Mouse (Mus musculus): Measurements from ENCODE around the gene Uroc1.

Gene Uroc1

GRCm38 (mm10) chr6:90358142-90358541 is 25.1 kb downstream of the Uroc1 start:
- no peak for DNase-seq (ENCODE audit: low read depth)

- no peak for DNase-seq (ENCODE audit: low read depth)
Measured at GRCm38 (mm10) chr6:90359445-90359844, 26.4 kb downstream of the Uroc1 start.

DNA sequence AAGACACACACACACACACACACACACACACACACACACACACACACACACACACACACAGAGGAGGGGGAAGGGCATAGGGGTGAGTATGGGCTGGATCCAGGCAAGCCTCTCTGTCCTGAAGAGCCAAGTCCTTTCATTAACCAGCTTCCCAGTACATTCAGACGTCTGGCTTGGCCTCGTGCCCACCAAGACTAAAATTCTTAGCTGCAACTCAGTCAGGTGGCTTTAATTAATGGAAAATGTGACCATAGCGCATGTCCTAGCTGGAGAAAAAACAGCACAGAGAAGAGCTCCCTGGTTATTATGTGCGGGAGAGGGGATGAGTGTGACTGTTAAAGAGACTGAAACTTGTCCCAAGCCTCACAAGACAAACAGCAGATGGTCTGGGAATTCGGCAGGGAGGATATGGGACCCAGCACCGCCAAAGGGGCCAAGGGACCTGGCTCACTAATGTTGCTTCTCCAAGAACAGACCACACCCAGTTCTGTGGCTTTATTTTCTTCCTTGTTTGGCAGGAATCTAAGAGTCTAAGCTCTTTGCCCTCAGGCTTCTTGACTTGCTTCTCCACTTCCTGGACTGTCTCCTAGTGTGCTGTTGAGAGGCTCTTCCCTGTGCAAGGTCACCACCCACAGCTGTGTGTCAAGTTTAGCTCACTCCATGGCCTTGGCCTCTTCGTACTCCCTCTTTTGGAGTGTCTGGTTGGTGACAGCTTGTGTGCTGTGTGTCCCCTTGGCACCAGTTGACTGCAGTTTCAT is 27.1 kb downstream of the Uroc1 start:
- DNase-seq (ENCODE audit: low read depth), result peak; percentile 35

DNA sequence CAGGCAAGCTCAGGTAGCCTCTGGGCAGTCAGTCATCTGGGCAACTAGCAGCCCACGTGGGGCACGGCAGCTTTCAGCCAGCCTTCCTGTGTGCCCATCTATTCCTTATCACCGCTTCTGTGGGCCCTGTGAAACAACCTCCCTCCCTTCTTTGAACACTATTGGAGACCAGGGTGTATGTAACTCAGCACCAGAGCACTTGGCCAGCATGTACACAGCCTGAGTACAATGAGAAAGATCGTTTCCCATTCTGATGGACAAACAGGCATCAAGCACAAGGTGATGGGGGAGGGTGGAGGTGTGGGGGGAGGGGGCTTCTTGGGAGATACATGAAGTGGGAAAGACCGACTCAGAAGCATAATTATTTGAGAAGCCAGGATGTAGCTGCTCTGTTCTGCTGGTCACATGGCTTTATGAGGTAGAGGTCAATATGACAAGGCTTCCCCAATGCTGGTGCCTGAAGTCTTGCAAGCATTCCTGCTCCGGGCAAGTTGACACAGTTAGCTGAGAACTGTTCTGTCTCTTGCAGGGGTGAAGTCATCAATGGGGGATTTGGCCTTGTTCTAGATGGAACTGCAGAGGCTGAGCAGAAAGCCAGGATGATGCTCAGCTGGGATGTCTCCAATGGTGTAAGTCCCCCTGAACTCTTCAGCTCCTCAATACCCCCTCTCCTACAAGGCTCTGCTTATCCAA is 28.0 kb downstream of the Uroc1 start:
- no peak for DNase-seq (ENCODE audit: low read depth)

GRCm38 (mm10) chr6:90363301-90363700 is 30.2 kb downstream of the Uroc1 start:
- no peak for DNase-seq (ENCODE audit: low read depth)

DNA sequence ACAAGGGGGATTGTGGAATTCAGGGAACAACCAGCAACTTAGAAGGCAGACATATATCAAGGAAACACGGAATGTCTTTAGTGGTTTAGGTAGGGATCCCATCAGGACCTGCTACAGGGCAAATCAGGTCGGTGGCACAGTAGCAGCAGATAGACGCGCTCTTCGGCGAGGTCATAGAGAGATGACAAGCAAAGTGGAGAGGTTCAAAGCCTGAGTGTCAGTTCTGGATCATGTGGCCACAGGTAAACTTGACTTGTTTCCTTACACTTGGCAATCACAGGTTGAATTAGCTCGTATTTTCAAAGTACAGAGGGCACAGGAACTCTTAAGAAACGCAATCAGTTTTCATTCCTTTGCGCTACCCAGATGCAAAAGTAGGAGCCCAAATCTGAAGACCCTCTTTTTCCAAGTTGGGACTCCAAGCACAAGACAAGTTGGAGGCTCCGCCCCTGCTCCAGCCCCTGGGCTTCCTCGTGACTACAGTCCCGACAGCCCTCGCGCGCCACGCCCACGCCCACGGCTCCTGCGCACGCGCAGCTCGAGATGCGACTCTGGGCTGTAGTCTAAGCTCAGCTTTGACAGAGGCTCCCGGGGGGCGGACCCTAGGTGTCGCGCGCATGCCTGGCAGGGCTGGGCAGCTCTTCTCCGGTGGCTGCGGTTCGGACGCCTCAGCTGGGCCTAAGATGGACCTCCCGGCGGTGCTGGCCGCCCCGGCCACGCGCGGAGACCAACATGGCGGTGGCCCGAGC is 36.1 kb downstream of the Uroc1 start, which contains the start of gene Zxdc:
TSS of gene Zxdc (plus strand) at position 517 of the 749 bp plus-strand sequence.
- peak; percentile 95 for DNase-seq (ENCODE audit: low read depth)

GRCm38 (mm10) chr6:90369725-90370553 is 36.9 kb downstream of the Uroc1 start:
- peak; percentile 43 for DNase-seq (ENCODE audit: low read depth)

DNA sequence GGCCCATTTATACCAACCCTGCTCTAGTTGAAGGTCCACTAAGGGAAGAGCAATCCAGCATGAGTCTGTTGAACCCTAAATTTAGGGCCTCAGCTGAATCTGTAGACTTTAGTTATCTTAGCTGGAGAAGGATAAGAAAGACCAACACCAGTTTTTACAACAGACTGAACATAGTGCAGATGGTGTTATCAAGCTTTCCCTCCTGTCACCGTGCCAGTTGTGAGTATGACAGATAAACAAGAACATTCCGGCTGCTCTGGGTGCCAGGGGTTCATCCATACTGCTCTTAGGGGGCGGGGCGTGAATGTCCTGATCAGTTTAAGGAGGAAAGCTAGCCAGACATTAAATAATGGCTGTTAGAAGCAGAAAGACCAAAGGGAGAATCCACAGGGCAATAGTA is 41.6 kb downstream of the Uroc1 start:
- DNase-seq (ENCODE audit: low read depth), result no peak

GRCm38 (mm10) chr6:90377708-90378107 is 44.6 kb downstream of the Uroc1 start:
- peak; percentile 71 for DNase-seq (ENCODE audit: low read depth)

- no peak for DNase-seq (ENCODE audit: low read depth)
Measured at GRCm38 (mm10) chr6:90381465-90381864, 48.4 kb downstream of the Uroc1 start.

GRCm38 (mm10) chr6:90390629-90391028 is 57.5 kb downstream of the Uroc1 start:
- DNase-seq (ENCODE audit: low read depth), result peak; percentile 5

GRCm38 (mm10) chr6:90393948-90394347 is 60.9 kb downstream of the Uroc1 start:
- no peak for DNase-seq (ENCODE audit: low read depth)

DNA sequence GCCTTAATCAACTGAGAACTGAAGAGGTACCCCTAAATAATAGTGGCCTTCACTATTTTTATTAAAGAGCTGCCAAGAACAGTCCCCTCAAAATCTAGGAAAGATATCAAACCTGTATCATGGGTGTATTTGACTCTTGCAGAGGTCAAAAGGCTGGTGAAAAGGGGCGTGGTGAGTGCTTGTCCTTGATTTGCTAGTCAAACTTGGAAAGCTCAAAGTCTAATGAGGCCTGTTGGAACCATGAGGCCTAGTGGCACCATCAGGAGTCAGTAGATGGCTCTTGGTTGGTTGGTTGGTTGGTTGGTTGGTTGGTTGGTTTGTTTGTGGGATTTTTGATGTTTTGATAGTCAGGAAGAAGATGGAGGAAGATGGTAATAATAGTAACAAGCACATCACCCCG is 62.7 kb downstream of the Uroc1 start:
- DNase-seq (ENCODE audit: low read depth), result no peak

- no peak for DNase-seq (ENCODE audit: low read depth)
Measured at GRCm38 (mm10) chr6:90397291-90397690, 64.2 kb downstream of the Uroc1 start.

- no peak for DNase-seq (ENCODE audit: low read depth)
Measured at GRCm38 (mm10) chr6:90408632-90409031, 75.5 kb downstream of the Uroc1 start.

DNA sequence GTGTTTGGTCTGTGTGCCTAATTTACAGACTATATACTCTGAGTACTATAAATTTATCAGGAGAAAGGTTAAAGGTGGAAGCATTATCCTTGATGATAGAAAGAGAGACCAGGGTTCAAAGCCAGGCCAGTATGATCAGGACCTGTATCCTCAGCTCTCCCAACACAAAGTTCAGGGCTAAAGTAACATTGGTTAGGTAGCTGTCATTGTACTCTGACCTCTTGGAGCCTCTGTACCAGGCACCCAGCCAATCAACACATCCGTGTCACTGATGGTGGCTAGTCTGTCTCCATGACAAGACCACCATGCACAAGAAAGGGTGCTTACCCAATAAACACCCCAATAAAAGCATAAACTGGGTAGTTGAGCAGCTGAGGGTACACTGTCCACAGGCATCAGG is 77.9 kb downstream of the Uroc1 start:
- DNase-seq (ENCODE audit: low read depth), result no peak

GRCm38 (mm10) chr6:90411926-90412325 is 78.8 kb downstream of the Uroc1 start:
- no peak for DNase-seq (ENCODE audit: low read depth)
